Mouse (Mus musculus) intestine, postnatal 0 days (tissue): ENCODE data around the gene Trarg1. TPM values are rescaled to one million over a fixed set of nuclear protein-coding genes. Genes with fewer than 3 reads are reported as not detected.

Experiments used
- ATAC-seq: fragments of 200-750 bp; cut with Nextera tagmentation; 2 replicates; pipeline ENCODE4 v1.8.0; 2017; ENCODE audit warnings: mild to moderate bottlenecking, moderate TSS enrichment, moderate library complexity
- H3K27ac ChIP-seq: fragments of 300-500 bp; sonication (generic); 2 replicates; pipeline ENCODE4 v1.5.1; 2014; ENCODE audit warnings: mild to moderate bottlenecking, low read depth, low read length, moderate library complexity
- H3K27me3 ChIP-seq: fragments of 300-500 bp; sonication (generic); replicated peaks from 2 replicates; pipeline ENCODE4 v1.6.1; 2014; ENCODE audit warnings: low read length, mixed read lengths; ENCODE audit not compliant: control insufficient read depth, insufficient read depth
- H3K36me3 ChIP-seq: fragments of 300-500 bp; sonication (generic); 2 replicates; pipeline ENCODE4 v1.6.1; 2014; ENCODE audit warnings: mild to moderate bottlenecking, moderate library complexity; ENCODE audit not compliant: control insufficient read depth, insufficient read depth
- H3K4me1 ChIP-seq: fragments of 300-500 bp; sonication (generic); replicated peaks from 2 replicates; pipeline ENCODE4 v1.6.1; 2014; ENCODE audit warnings: antibody characterized with exemption, low read length, mixed read lengths; ENCODE audit not compliant: control insufficient read depth, insufficient read depth
- H3K4me2 ChIP-seq: fragments of 300-500 bp; sonication (generic); replicated peaks from 2 replicates; pipeline ENCODE4 v1.6.1; 2014; ENCODE audit warnings: low read depth, mild to moderate bottlenecking, moderate library complexity
- H3K4me3 ChIP-seq: fragments of 300-500 bp; sonication (generic); 2 replicates; pipeline ENCODE4 v1.5.1; 2014; ENCODE audit warnings: low read depth, low read length
- H3K9ac ChIP-seq: fragments of 300-500 bp; sonication (generic); 2 replicates; pipeline ENCODE4 v1.6.1; 2014; ENCODE audit warnings: mild to moderate bottlenecking, low read depth, low read length
- H3K9me3 ChIP-seq: fragments of 300-500 bp; sonication (generic); 2 replicates; pipeline ENCODE4 v1.6.1; 2016; ENCODE audit warnings: mixed run types; ENCODE audit not compliant: control insufficient read depth
- CTCF ChIP-seq: sonication (generic); IDR thresholded peaks from 2 replicates; pipeline ENCODE4 v1.5.1; 2016; ENCODE audit warnings: low read depth, mild to moderate bottlenecking, control low read depth, antibody characterized with exemption, moderate library complexity
- WGBS: fragments of 180-500 bp; shearing (Covaris S2); extraction: QIAGEN DNeasy Blood & Tissue Kit; methylation state at CpG from one replicate; pipeline ENCODE4 v1.1.7; 2014; 5-methylcytosine and 5-hydroxymethylcytosine counted together
- polyA plus RNA-seq: library from polyadenylated mRNA; unstranded; fragments of >200 nt; fragmentation: Nextera tagmentation; extraction: Ambion mirVana; gene quantifications from 2 replicates; pipeline ENCODE4 v1.2.1, GENCODE M21; 2015

Gene Trarg1
- polyA plus RNA-seq, 1 experiment from 2014 or later = 0.96 TPM

GRCm38 (mm10) chr11:76717000-76717399, 37.4 kb downstream of the Trarg1 start:
- Histone ChIP-seq H3K9ac (no peak overlapping the region), H3K36me3 (no peaks in the 10 kb centered on the region), H3K27me3 (no peaks in the 10 kb centered on the region), H3K4me2 (no peak overlapping the region), H3K27ac (no peak overlapping the region), H3K9me3 (no peaks in the 10 kb centered on the region), H3K4me1 (no peaks in the 10 kb centered on the region), H3K4me3 (no peak overlapping the region)
- no peak for TF ChIP-seq CTCF
- no peak for ATAC-seq
- 75% methylated on average over 4 of the region's 4 CpGs for WGBS

DNA sequence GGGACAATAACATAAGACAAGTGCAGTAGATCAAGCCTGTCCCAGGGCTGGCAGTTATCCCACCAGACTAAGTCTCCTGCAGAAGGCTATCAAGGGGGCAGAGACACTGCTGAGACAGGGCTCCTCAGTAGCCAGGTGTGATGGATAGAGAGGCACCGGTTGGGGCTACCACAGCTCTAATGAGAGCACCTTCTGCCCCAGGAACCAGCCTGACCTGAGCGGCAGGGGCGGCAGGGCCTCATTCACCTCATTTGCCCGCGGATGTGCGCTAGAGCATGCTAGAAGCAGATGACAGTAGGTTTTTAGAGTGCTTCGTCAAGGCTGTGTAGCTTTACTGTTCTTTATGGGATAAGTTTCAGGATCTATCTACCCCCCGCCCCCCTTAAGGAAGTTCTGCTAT, 44.3 kb downstream of the Trarg1 start:
- Histone ChIP-seq H3K4me3 (no peak overlapping the region), H3K27ac (no peak overlapping the region), H3K27me3 (no peaks in the 10 kb centered on the region), H3K4me2 (no peak overlapping the region), H3K9ac (no peak overlapping the region), H3K36me3 (peaks cover 13% of the 10 kb centered on the region; the same call in 1 of the 2 replicates), H3K9me3 (no peaks in the 10 kb centered on the region), H3K4me1 (no peaks in the 10 kb centered on the region)
- WGBS = 74% methylated on average over 8 of the region's 8 CpGs
- no peak for TF ChIP-seq CTCF
- ATAC-seq = no peak

DNA sequence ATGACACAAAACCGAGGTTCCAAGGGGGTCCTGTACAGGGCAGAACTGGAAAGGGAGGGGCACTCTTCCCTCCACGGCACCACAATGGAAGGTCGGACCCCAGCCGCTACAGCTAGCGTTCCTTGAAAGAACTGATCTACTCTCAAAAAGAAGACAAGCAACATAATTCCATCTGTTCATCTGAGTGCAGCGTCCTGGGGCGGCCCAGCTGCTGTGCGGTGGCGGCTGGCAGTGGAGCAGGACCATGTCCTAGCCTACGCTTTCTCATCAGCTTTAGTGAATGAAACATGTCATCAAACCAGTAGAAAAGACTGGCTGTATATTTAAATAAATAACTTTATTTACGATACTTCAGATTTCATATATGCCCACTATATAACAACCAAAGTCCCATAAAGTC, 48.5 kb downstream of the Trarg1 start:
- Histone ChIP-seq H3K36me3 (peaks cover 50% of the 10 kb centered on the region), H3K27me3 (no peaks in the 10 kb centered on the region), H3K9me3 (no peaks in the 10 kb centered on the region), H3K4me1 (no peaks in the 10 kb centered on the region), H3K27ac (no peak overlapping the region), H3K9ac (no peak overlapping the region), H3K4me2 (no peak overlapping the region), H3K4me3 (no peak overlapping the region)
- WGBS = 94% methylated on average over 11 of the region's 11 CpGs
- no peak for ATAC-seq
- no peak for TF ChIP-seq CTCF

GRCm38 (mm10) chr11:76730650-76731049, 51.0 kb downstream of the Trarg1 start:
- Histone ChIP-seq H3K4me1 (no peaks in the 10 kb centered on the region), H3K9ac (no peak overlapping the region), H3K9me3 (no peaks in the 10 kb centered on the region), H3K27me3 (no peaks in the 10 kb centered on the region), H3K4me3 (no peak overlapping the region), H3K27ac (no peak overlapping the region), H3K4me2 (no peak overlapping the region), H3K36me3 (peaks cover 76% of the 10 kb centered on the region)
- no peak for ATAC-seq
- TF ChIP-seq CTCF = no peak
- WGBS = 87% methylated on average over 3 of the region's 3 CpGs

DNA sequence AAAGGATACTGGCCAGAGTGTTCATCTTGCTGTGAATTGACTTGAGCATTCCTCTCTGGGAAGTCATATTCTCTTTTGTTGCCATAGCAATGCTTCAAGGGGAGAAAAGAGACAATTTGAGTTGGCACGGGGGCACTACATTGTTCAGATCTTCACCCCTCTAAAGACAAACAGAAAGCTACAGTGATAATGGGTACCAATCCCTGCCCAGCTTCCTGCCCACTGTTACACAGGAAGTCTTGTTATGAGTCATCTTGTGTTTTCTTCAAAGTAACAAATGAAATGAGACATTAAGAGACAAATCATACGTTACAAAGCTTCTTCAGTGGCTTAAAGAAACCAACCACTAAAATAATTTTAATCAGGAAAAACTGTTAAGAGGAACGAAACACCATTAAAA, 55.0 kb downstream of the Trarg1 start:
- Histone ChIP-seq H3K4me2 (no peak overlapping the region), H3K27me3 (no peaks in the 10 kb centered on the region), H3K4me1 (no peaks in the 10 kb centered on the region), H3K27ac (no peak overlapping the region), H3K36me3 (peaks cover 67% of the 10 kb centered on the region), H3K4me3 (no peak overlapping the region), H3K9me3 (no peaks in the 10 kb centered on the region), H3K9ac (no peak overlapping the region)
- 80% methylated on average over 3 of the region's 3 CpGs for WGBS
- ATAC-seq = no peak
- no peak for TF ChIP-seq CTCF

DNA sequence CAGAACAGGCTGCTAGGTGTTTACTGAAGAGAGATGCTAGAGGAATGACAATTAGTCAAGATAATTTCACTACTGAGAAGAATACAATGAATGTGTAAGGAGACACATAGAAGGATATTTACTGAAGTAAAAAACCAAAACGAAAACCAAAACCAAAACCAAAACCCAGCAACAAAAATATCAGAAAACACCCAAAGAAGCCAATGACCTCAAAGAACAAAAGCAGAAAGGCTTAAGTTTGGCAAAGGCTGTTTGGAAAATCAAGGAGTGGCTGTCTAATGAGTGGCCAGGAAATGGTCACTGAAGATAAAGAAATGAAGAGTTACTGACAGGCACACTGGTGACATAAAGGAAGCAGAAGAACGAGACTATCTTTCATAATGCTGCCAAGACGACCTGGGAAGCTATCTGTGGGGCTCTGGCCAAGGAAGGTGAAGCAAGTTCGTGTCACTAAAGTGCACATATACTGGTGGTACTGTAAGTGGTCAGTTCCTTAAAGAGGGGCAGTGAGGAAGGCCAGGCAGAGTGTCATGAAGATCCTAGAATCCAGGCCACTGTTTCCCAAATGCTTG, 56.2 kb downstream of the Trarg1 start:
- H3K9me3 ChIP-seq = no peaks in the 10 kb centered on the region
- no peaks in the 10 kb centered on the region for H3K4me1 ChIP-seq
- no peak for ATAC-seq
- no peak for TF ChIP-seq CTCF
- H3K4me3 ChIP-seq = no peak overlapping the region
- no peak overlapping the region for H3K4me2 ChIP-seq
- H3K9ac ChIP-seq = no peak overlapping the region
- peaks cover 61% of the 10 kb centered on the region for H3K36me3 ChIP-seq
- H3K27me3 ChIP-seq = no peaks in the 10 kb centered on the region
- 67% methylated on average over 4 of the region's 4 CpGs for WGBS
- no peak overlapping the region for H3K27ac ChIP-seq

DNA sequence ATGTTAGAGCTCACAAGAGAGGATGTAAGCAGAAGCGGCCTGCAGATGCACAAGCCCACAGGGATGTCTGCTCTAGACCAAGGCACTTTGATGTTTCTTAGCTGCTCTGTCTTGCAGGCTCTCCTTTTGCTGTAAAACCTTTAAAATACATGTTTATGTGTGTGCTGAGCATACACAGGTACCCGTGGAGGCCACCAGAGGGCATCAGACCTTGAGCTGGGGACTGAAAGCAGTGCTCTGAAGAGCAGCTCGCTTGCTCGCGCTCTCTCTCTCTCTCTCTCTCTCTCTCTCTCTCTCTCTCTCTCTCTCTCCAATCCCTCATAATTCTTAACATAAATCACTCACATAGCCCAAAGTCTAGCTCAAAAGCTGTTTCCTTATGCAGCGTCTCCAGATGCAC, 59.5 kb downstream of the Trarg1 start:
- ATAC-seq = no peak
- Histone ChIP-seq H3K4me1 (no peaks in the 10 kb centered on the region), H3K9ac (no peak overlapping the region), H3K4me3 (no peak overlapping the region), H3K4me2 (no peak overlapping the region), H3K27ac (no peak overlapping the region), H3K9me3 (no peaks in the 10 kb centered on the region), H3K27me3 (no peaks in the 10 kb centered on the region), H3K36me3 (peaks cover 50% of the 10 kb centered on the region)
- 74% methylated on average over 6 of the region's 6 CpGs for WGBS
- TF ChIP-seq CTCF = peak; percentile 70
